Mouse (Mus musculus) bone marrow macrophage, adult 2 months (primary cell): ENCODE results near the gene Plagl2.

Experiments used
- CTCF ChIP-seq: IDR thresholded peaks from 2 replicates; pipeline ENCODE4 v1.5.1; 2012; ENCODE audit warnings: low read depth, mild to moderate bottlenecking, low read length, moderate library complexity
- POLR2A ChIP-seq: IDR thresholded peaks from 2 replicates; pipeline ENCODE4 v1.6.1; 2012; ENCODE audit warnings: mild to moderate bottlenecking, low read depth, low read length, borderline replicate concordance

DNA sequence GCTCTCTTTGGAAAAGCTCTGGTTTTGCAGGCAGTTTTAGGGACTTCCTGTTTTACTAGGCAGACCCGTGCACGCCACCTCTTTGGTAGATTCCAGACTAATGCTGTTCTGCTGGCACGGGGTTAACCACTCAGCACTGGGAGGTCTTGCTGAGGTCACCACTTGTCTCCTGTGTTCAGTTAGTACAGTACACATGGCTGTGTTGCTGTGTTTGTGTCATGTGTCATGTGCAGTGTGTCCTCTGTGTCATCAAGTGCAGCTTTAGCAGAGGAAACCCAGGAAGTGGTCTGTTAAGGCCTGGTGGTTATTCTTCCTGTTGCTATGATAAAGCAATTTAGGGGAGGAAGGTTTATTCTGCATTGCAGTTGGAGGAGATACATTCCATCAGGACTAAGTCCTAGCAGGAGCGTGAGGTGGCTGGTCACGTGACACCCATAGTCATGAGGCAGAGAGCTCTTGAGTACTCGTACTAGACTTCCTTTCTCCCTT, 26.4 kb downstream of the Plagl2 start:
- TF ChIP-seq POLR2A (no peak), CTCF (no peak)
